Mouse (Mus musculus): ENCODE data around the gene Stac3. TPM values are rescaled to one million over a fixed set of nuclear protein-coding genes. Genes with fewer than 3 reads are reported as not detected.

Gene Stac3
- polyA plus RNA-seq, 1 experiment from 2014 or later = 2.5 TPM

GRCm38 (mm10) chr10:127488856-127489255 lies 12.6 kb upstream of the Stac3 start:
- Histone ChIP-seq H3K9ac (no peak overlapping the region), H3K4me3 (no peak overlapping the region), H3K4me2 (no peak overlapping the region), H3K9me3 (no peaks in the 10 kb centered on the region), H3K36me3 (peaks cover 71% of the 10 kb centered on the region), H3K27ac (peak overlapping the region; percentile 81; the same call in 1 of the 2 replicates), H3K4me1 (replicated peaks) (peaks cover 43% of the 10 kb centered on the region), H3K27me3 (no peaks in the 10 kb centered on the region)
- ATAC-seq (ENCODE audit: low FRiP score) = no peak
- 87% methylated on average over 7 of the region's 7 CpGs for WGBS

GRCm38 (mm10) chr10:127490160-127491127 lies 11.0 kb upstream of the Stac3 start:
- Histone ChIP-seq H3K4me2 (no peak overlapping the region), H3K27ac (peak overlapping the region; percentile 81), H3K36me3 (peaks cover 71% of the 10 kb centered on the region), H3K27me3 (no peaks in the 10 kb centered on the region), H3K4me3 (no peak overlapping the region), H3K9ac (peak overlapping the region; percentile 14; the same call in 1 of the 2 replicates), H3K4me1 (replicated peaks) (peaks cover 43% of the 10 kb centered on the region), H3K9me3 (no peaks in the 10 kb centered on the region)
- WGBS = 57% methylated on average over 18 of the region's 18 CpGs
- ATAC-seq (ENCODE audit: low FRiP score) = peak; percentile 58

- ATAC-seq (ENCODE audit: low FRiP score) = peak; percentile 18
- H3K9ac ChIP-seq = peak overlapping the region; percentile 14; the same call in 1 of the 2 replicates
- H3K27me3 ChIP-seq = no peaks in the 10 kb centered on the region
- H3K36me3 ChIP-seq = peaks cover 72% of the 10 kb centered on the region
- H3K27ac ChIP-seq = peak overlapping the region; percentile 81
- no peak overlapping the region for H3K4me2 ChIP-seq
- peaks cover 43% of the 10 kb centered on the region for H3K4me1 ChIP-seq (replicated peaks)
- 56% methylated on average over 8 of the region's 8 CpGs for WGBS
- no peak overlapping the region for H3K4me3 ChIP-seq
- no peaks in the 10 kb centered on the region for H3K9me3 ChIP-seq
These were observed 10.4 kb upstream of the Stac3 start for GRCm38 (mm10) chr10:127491128-127491512.

GRCm38 (mm10) chr10:127492118-127492517 lies 9.4 kb upstream of the Stac3 start:
- 85% methylated on average over 3 of the region's 3 CpGs for WGBS
- Histone ChIP-seq H3K4me1 (replicated peaks) (peaks cover 43% of the 10 kb centered on the region), H3K27me3 (no peaks in the 10 kb centered on the region), H3K9ac (no peak overlapping the region), H3K4me3 (no peak overlapping the region), H3K9me3 (no peaks in the 10 kb centered on the region), H3K27ac (0 out of 2 replicates have a peak overlapping the region, but pooled peaks have one; percentile 81), H3K4me2 (no peak overlapping the region), H3K36me3 (peaks cover 77% of the 10 kb centered on the region)
- no peak for ATAC-seq (ENCODE audit: low FRiP score)

- 97% methylated on average over 3 of the region's 3 CpGs for WGBS
- no peak overlapping the region for H3K4me3 ChIP-seq
- ATAC-seq (ENCODE audit: low FRiP score) = no peak
- H3K36me3 ChIP-seq = peaks cover 91% of the 10 kb centered on the region
- H3K4me1 ChIP-seq (replicated peaks) = peaks cover 6% of the 10 kb centered on the region
- H3K9me3 ChIP-seq = no peaks in the 10 kb centered on the region
- H3K27ac ChIP-seq = no peak overlapping the region
- H3K4me2 ChIP-seq = no peak overlapping the region
- H3K27me3 ChIP-seq = no peaks in the 10 kb centered on the region
- no peak overlapping the region for H3K9ac ChIP-seq
These were observed 5.3 kb upstream of the Stac3 start for GRCm38 (mm10) chr10:127496156-127496555.

GRCm38 (mm10) chr10:127499516-127499915 lies 2.0 kb upstream of the Stac3 start:
- Histone ChIP-seq H3K4me2 (no peak overlapping the region), H3K27me3 (no peaks in the 10 kb centered on the region), H3K9ac (no peak overlapping the region), H3K4me3 (no peak overlapping the region), H3K9me3 (no peaks in the 10 kb centered on the region), H3K36me3 (peaks cover 74% of the 10 kb centered on the region), H3K4me1 (replicated peaks) (no peaks in the 10 kb centered on the region), H3K27ac (no peak overlapping the region)
- WGBS = 78% methylated on average over 5 of the region's 5 CpGs
- ATAC-seq (ENCODE audit: low FRiP score) = no peak

- no peak overlapping the region for H3K27ac ChIP-seq
- peaks cover 73% of the 10 kb centered on the region for H3K36me3 ChIP-seq
- H3K9ac ChIP-seq = no peak overlapping the region
- H3K27me3 ChIP-seq = no peaks in the 10 kb centered on the region
- H3K9me3 ChIP-seq = no peaks in the 10 kb centered on the region
- no peak overlapping the region for H3K4me2 ChIP-seq
- WGBS = 87% methylated on average over 4 of the region's 4 CpGs
- H3K4me3 ChIP-seq = no peak overlapping the region
- H3K4me1 ChIP-seq (replicated peaks) = no peaks in the 10 kb centered on the region
- no peak for ATAC-seq (ENCODE audit: low FRiP score)
These were observed 1.4 kb upstream of the Stac3 start for GRCm38 (mm10) chr10:127500042-127500441.

GRCm38 (mm10) chr10:127508239-127508638 lies 6.8 kb downstream of the Stac3 start:
- peaks cover 57% of the 10 kb centered on the region for H3K4me1 ChIP-seq (replicated peaks)
- no peak overlapping the region for H3K4me3 ChIP-seq
- H3K27ac ChIP-seq = peak overlapping the region; percentile 100
- H3K36me3 ChIP-seq = peaks cover 24% of the 10 kb centered on the region
- peak overlapping the region; percentile 24; the same call in 1 of the 2 replicates for H3K9ac ChIP-seq
- H3K4me2 ChIP-seq = peak overlapping the region; percentile 78
- WGBS = 3% methylated on average over 15 of the region's 15 CpGs
- ATAC-seq (ENCODE audit: low FRiP score) = no peak
- H3K9me3 ChIP-seq = no peaks in the 10 kb centered on the region
- peaks cover 22% of the 10 kb centered on the region for H3K27me3 ChIP-seq

GRCm38 (mm10) chr10:127509051-127509836 lies 7.8 kb downstream of the Stac3 start:
- Histone ChIP-seq H3K4me1 (replicated peaks) (peaks cover 67% of the 10 kb centered on the region), H3K27me3 (peaks cover 24% of the 10 kb centered on the region), H3K36me3 (peaks cover 16% of the 10 kb centered on the region), H3K4me2 (peak overlapping the region; percentile 78), H3K9me3 (no peaks in the 10 kb centered on the region), H3K9ac (peak overlapping the region; percentile 82), H3K4me3 (peak overlapping the region; percentile 41), H3K27ac (peak overlapping the region; percentile 100)
- ATAC-seq (ENCODE audit: low FRiP score) = peak; percentile 65
- WGBS = under 1% methylated on average over 35 of the region's 35 CpGs

- ATAC-seq (ENCODE audit: low FRiP score) = no peak
- Histone ChIP-seq H3K9me3 (no peaks in the 10 kb centered on the region), H3K4me1 (replicated peaks) (peaks cover 75% of the 10 kb centered on the region)
These were observed 8.6 kb downstream of the Stac3 start for GRCm38 (mm10) chr10:127509837-127510701.

GRCm38 (mm10) chr10:127510895-127511617 lies 9.6 kb downstream of the Stac3 start:
- Histone ChIP-seq H3K27ac (peak overlapping the region; percentile 100), H3K4me2 (peak overlapping the region; percentile 78), H3K9ac (peak overlapping the region; percentile 82), H3K36me3 (peaks cover 3% of the 10 kb centered on the region), H3K9me3 (no peaks in the 10 kb centered on the region), H3K4me1 (replicated peaks) (peaks cover 85% of the 10 kb centered on the region), H3K4me3 (peak overlapping the region; percentile 41), H3K27me3 (peaks cover 37% of the 10 kb centered on the region)
- ATAC-seq (ENCODE audit: low FRiP score) = no peak
- WGBS = 7% methylated on average over 11 of the region's 11 CpGs

More at GRCm38 (mm10) chr10:127509837-127510701, 8.6 kb downstream of the Stac3 start:
- H3K36me3 ChIP-seq = peaks cover 10% of the 10 kb centered on the region
- H3K27me3 ChIP-seq = peaks cover 31% of the 10 kb centered on the region
- peak overlapping the region; percentile 41; the same call in 1 of the 2 replicates for H3K4me3 ChIP-seq
- H3K4me2 ChIP-seq = peak overlapping the region; percentile 78
- H3K27ac ChIP-seq = peak overlapping the region; percentile 100
- WGBS = 5% methylated on average over 17 of the region's 17 CpGs
- peak overlapping the region; percentile 82 for H3K9ac ChIP-seq
